Mouse (Mus musculus) C2C12 (cell line): ENCODE data around the gene Tex13b. TPM values are rescaled to one million over a fixed set of nuclear protein-coding genes. Genes with fewer than 3 reads are reported as not detected.
"Not testable (repeated sequence)": the region's sequence is repeated elsewhere in the genome, so short reads cannot be mapped to it uniquely, and the experiment has no call there.

Source experiments
- H3K27me3 ChIP-seq: one replicate; pipeline ENCODE4 v1.6.1; 2011; ENCODE audit not compliant: control insufficient read depth, insufficient read depth, insufficient read length
- H3K36me3 ChIP-seq: one replicate; pipeline ENCODE4 v1.6.1; 2011; ENCODE audit not compliant: control insufficient read depth, insufficient read depth
- H3K4me3 ChIP-seq: one replicate; pipeline ENCODE4 v1.5.1; 2011; ENCODE audit warnings: mild to moderate bottlenecking, control low read depth; ENCODE audit not compliant: poor library complexity, insufficient read depth, severe bottlenecking
- H3K79me2 ChIP-seq: one replicate; pipeline ENCODE4 v1.6.1; 2011; ENCODE audit not compliant: control insufficient read depth, insufficient read depth
- H3K79me3 ChIP-seq: one replicate; pipeline ENCODE4 v1.6.1; 2011; ENCODE audit warnings: low read depth, control low read depth
- H3ac ChIP-seq: one replicate; pipeline ENCODE3; 2011; ENCODE audit warnings: low read depth; ENCODE audit not compliant: control insufficient read depth, insufficient read length
- CEBPB ChIP-seq: IDR thresholded peaks from one replicate; pipeline ENCODE4 v1.6.1; 2011; ENCODE audit warnings: low read depth, mild to moderate bottlenecking, control low read depth, moderate library complexity
- CTCF ChIP-seq: IDR thresholded peaks from one replicate; pipeline ENCODE4 v1.5.1; 2011; ENCODE audit not compliant: control insufficient read depth, insufficient read depth, insufficient read length
- FOSL1 ChIP-seq: IDR thresholded peaks from one replicate; pipeline ENCODE4 v1.8.0; 2011; ENCODE audit warnings: mild to moderate bottlenecking, low read length; ENCODE audit not compliant: poor library complexity, insufficient read depth, severe bottlenecking
- MAX ChIP-seq: IDR thresholded peaks from one replicate; pipeline ENCODE4 v1.6.1; 2011; ENCODE audit warnings: mild to moderate bottlenecking, control low read depth
- MYOD1 ChIP-seq: IDR thresholded peaks from one replicate; pipeline ENCODE4 v1.6.1; 2011; ENCODE audit warnings: low read depth; ENCODE audit not compliant: control insufficient read depth, insufficient read length
- MYOG ChIP-seq: IDR thresholded peaks from one replicate; pipeline ENCODE4 v1.6.1; 2011; ENCODE audit not compliant: control insufficient read depth, insufficient read length; ENCODE audit errors: extremely low read depth
- USF1 ChIP-seq: IDR thresholded peaks from one replicate; pipeline ENCODE4 v1.6.1; 2011; ENCODE audit warnings: low read depth, mild to moderate bottlenecking, control low read depth, moderate library complexity
- long read RNA-seq, 2 experiments: library from polyadenylated mRNA; unstranded; transcript quantifications; one replicate each; pipeline ENCODE4 v2.0.0; 2019 to 2020
- polyA plus RNA-seq: library from polyadenylated mRNA; unstranded; fragments of >200 nt; fragmentation: generic; extraction: Trizol; gene quantifications from one replicate; pipeline ENCODE4 v1.2.1, GENCODE M21; 2012; ENCODE audit warnings: missing spikeins

Tex13b gene
- not detected for polyA plus RNA-seq
- long read RNA-seq, experiment 1: 0 reads
- long read RNA-seq, experiment 2: 0 reads

GRCm38 (mm10) chrX:140813312-140814006 lies at the start of gene Tex13b:
Gene Tex13b (minus strand): TSS chrX:140813433.
- Histone ChIP-seq H3K27me3 (no peaks in the 10 kb centered on the region), H3K79me2 (no peaks in the 10 kb centered on the region), H3K79me3 (no peaks in the 10 kb centered on the region), H3K36me3 (no peaks in the 10 kb centered on the region), H3ac (no peak within 1 kb of the TSS), H3K4me3 (no peak within 1 kb of the TSS)
- TF ChIP-seq MYOD1 (no peak), CEBPB (no peak), USF1 (no peak), MYOG (no peak), FOSL1 (no peak), CTCF (no peak), MAX (no peak)

- no peak for TF ChIP-seq MYOG
- TF ChIP-seq CEBPB: no peak
- TF ChIP-seq FOSL1: no peak
- TF ChIP-seq CTCF: no peak
- no peak for TF ChIP-seq MYOD1
- TF ChIP-seq MAX: no peak
- TF ChIP-seq USF1: no peak
- no peaks in the 10 kb centered on the region for H3K36me3 ChIP-seq
- H3K27me3 ChIP-seq: no peaks in the 10 kb centered on the region
- no peak overlapping the region for H3ac ChIP-seq
- H3K4me3 ChIP-seq: no peak overlapping the region
- no peaks in the 10 kb centered on the region for H3K79me2 ChIP-seq
- H3K79me3 ChIP-seq: no peaks in the 10 kb centered on the region
Observed at GRCm38 (mm10) chrX:140862760-140863159, 49.5 kb upstream of the Tex13b start.

- TF ChIP-seq CTCF (no peak), CEBPB (no peak), USF1 (no peak), FOSL1 (no peak), MAX (no peak), MYOG (no peak), MYOD1 (no peak)
- no peaks in the 10 kb centered on the region for H3K79me3 ChIP-seq
- H3ac ChIP-seq: no peak overlapping the region
- no peak overlapping the region for H3K4me3 ChIP-seq
- no peaks in the 10 kb centered on the region for H3K36me3 ChIP-seq
- H3K27me3 ChIP-seq: no peaks in the 10 kb centered on the region
- no peaks in the 10 kb centered on the region for H3K79me2 ChIP-seq
Observed at GRCm38 (mm10) chrX:140857445-140857844, 44.2 kb upstream of the Tex13b start.

GRCm38 (mm10) chrX:140857040-140857439 lies 43.8 kb upstream of the Tex13b start:
- not testable (repeated sequence) for H3K4me3 ChIP-seq, H3K27me3 ChIP-seq, H3ac ChIP-seq, H3K79me2 ChIP-seq, H3K36me3 ChIP-seq, H3K79me3 ChIP-seq

GRCm38 (mm10) chrX:140854561-140854960 lies 41.3 kb upstream of the Tex13b start:
- Histone ChIP-seq H3K79me2 (no peaks in the 10 kb centered on the region), H3K27me3 (no peaks in the 10 kb centered on the region), H3ac (no peak overlapping the region), H3K36me3 (no peaks in the 10 kb centered on the region), H3K4me3 (no peak overlapping the region), H3K79me3 (no peaks in the 10 kb centered on the region)
- TF ChIP-seq USF1 (no peak), CTCF (no peak), MAX (no peak), MYOD1 (no peak), CEBPB (no peak), FOSL1 (no peak), MYOG (no peak)

- H3K79me3 ChIP-seq, H3K79me2 ChIP-seq, H3K4me3 ChIP-seq, H3K27me3 ChIP-seq, H3ac ChIP-seq, H3K36me3 ChIP-seq: not testable (repeated sequence)
Observed at GRCm38 (mm10) chrX:140845401-140845800, 32.2 kb upstream of the Tex13b start.
